Mouse (Mus musculus) CD8-positive naive resting alpha-beta T cell, adult 2 months (primary cell): Measurements from ENCODE around the gene Ctnna2.

Source experiments
- DNase-seq, 2 experiments: peaks; one replicate each; pipeline ENCODE4 v3.0.0; 2022; ENCODE audit warnings: low read depth in 2 of 2, low spot score in 2 of 2

Ctnna2 gene

GRCm38 (mm10) chr6:77827526-77827925 is 152.0 kb downstream of the Ctnna2 start:
- DNase-seq: no peak

GRCm38 (mm10) chr6:77817116-77817515 is 162.4 kb downstream of the Ctnna2 start:
- DNase-seq: no peak

DNA sequence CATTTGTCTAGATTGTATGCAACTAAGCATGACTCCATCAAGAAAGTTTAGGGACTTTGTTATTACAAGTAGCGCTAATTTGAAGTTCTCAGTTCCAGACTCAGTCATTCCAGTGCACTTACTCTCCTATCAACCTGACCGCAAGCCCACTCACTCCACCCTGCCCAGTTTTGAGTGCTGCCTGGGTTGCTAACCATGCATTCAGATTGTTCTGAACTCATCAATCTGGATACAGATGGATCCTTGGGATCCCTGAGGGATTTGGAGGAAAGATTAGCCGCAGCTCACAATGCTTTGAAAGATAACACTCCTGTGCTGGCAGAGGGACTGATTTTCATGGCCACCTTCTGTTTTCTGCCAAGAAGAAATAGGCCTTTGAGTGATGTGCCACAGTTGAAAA is 168.5 kb downstream of the Ctnna2 start:
- DNase-seq: no peak

GRCm38 (mm10) chr6:77802604-77803003 is 176.9 kb downstream of the Ctnna2 start:
- DNase-seq: no peak

DNA sequence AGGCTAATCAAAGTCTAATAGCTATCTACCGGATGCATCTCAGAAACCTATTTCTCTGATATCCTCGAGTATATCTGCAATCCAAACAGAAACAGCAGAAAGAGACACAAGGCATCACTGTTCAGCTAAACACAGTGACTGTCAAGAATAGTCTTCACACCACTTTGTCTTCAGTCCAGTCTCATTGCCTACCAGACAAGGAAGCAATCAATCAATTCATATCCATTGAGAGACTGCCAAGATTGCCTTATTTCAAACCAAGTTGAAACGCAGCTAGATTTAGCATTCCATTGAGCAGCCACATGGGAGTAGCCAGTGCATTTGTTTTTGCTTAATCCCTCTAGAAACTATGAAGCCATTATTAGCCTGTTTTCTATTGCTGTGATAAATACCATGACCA is 196.2 kb downstream of the Ctnna2 start:
- no peak for DNase-seq

DNA sequence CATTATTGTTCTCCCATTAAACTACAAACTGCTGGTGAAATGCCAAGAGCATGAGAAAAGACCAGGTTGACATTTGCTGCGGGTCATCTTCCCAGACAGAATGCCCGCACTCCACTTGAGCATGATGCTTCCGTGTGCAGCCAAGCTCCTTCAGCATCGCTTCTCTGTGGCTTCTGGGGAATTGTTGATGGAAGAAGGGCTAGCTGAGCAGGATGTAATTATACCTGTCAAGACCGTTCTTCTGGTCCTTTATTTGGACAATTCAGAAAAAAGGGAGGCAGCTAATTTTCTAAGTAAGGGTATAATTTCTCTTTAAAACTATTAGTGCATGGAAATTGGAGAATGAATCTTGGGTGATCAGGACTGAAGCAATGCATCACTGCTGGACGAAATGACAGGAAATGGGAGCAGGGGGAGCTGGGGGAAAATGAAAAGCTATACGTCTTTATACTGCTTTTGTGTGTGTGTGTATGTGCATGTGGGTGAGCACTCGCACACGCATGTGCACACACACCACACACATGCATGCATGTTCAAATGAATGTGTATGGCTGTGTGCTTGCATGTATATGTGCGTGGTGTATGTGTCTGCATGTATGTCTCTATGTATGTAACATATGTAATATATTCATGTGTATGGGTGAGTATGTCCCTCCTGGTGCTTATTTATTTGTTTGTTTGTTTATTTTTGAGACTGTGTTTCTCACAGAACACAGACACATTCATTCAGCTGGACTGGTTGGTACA is 211.0 kb downstream of the Ctnna2 start:
- DNase-seq: no peak

DNA sequence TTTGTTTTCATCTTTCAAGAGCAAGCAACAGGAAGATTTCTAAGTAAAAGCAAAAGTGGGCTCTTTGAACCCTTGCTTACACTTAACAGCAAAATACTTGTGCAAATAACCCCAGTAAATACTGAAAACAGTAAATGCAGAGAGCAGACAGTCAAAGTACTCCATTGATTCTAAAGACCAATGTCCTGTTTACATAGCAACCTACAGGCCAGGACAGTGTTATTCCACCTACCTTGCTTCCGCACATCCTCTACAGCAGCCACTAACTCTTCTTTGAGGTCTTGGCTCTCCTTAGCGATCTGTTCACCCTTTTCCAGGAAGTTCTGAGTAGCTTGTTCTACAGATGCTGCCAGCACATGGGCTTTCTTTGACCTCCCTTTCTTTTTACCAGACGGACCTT is 221.3 kb downstream of the Ctnna2 start:
- no peak for DNase-seq

GRCm38 (mm10) chr6:77745426-77745825 is 234.1 kb downstream of the Ctnna2 start:
- DNase-seq: no peak

DNA sequence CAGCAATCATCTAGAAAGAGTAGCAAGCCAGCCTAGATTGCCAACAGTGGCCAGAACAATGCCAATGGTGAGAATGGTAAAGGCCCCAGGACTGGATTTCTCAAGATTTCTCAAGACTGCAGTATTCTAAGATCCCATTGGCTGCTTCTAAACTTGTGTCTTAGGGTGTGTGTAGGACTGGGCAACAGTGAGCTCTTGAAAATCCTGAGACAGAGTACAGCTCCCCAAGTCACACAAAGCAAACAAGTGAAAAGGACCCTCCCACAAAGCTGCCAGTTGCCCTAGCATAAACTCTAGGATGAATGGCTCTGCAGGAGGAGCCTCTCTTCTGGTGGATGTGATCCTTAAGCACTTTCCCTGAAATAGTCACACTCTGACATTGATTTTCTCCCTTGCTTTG is 235.8 kb downstream of the Ctnna2 start:
- no peak for DNase-seq

DNA sequence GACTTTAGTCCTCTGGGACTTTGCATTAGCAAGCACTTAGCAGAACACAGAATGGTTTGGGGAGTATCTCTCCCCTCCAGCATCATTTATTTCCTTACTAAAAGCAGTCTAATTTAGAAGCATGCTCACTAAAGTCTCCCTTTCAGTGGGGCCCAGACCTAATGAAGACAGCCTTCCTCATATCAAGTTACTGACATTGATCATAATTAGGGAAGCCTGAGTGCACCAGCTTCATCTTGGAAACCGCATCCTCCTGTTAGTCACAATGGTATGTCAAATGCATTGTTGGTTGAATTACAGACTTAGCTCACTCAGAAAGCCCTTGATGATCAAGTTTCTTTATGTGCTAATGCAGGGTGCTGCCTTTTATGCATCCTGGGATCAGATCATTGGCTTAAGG is 236.5 kb downstream of the Ctnna2 start:
- no peak for DNase-seq

GRCm38 (mm10) chr6:77738640-77739039 is 240.9 kb downstream of the Ctnna2 start:
- DNase-seq: no peak

DNA sequence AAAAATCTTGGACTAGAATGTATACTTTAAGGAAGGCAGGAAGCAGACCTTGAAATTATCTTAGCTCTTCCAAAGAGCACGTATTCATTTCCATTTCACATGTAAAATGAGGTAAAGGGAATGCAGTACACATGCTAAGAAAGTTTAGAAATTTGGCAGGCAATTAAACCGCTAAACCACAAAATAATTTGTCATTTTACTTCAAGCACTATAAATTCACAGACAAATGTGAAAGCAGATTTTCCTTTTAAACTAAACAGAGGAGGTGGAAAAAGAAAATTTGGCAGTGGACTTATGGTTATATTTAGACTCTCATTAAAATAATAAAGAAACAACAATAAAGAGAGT is 254.6 kb downstream of the Ctnna2 start:
- DNase-seq: no peak

DNA sequence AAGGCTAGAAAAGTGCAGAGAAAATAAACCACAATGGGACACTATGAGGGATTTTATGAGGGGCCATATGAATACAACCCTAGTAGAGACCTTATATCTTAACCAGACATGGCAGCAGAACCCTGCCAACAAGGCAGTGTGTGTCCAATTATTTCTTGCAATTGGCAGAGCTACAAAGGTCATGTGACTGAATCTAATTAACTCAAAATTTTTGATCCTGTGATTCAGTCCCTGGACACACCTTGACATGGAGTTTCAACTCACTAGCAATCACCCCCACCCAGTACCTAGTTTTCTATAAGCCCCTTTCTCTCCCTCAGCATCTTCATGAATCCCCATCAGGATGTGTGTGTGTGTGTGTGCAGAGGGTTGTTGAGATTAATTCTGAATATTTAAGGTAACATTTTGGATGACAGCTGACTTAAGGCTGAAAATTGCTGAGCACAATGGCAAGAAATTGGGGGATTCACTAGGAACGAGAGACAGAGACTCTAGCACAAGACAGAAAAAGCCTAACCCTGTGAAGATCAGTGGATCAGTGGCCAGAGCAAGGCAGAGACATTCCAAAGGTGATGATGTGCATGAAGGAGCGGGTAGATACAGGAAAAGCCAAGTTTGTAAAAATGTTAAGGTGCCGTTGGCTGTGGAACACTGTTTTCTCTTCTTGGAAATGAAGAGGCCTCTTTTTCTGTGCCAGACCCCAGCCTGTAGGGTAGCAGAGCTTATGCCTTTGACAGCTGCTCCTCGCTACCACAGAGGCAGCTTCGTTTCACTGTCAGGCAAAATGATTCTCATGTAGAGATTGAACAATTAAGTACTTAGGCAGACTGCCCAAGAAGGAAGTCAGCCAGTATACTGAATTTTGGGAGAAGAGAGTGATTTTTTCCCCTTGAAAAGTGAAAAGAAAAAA is 255.2 kb downstream of the Ctnna2 start:
- no peak for DNase-seq

GRCm38 (mm10) chr6:77694093-77694492 is 285.4 kb downstream of the Ctnna2 start:
- DNase-seq: no peak

- no peak for DNase-seq
Observed at GRCm38 (mm10) chr6:77687173-77687572, 292.3 kb downstream of the Ctnna2 start.

DNA sequence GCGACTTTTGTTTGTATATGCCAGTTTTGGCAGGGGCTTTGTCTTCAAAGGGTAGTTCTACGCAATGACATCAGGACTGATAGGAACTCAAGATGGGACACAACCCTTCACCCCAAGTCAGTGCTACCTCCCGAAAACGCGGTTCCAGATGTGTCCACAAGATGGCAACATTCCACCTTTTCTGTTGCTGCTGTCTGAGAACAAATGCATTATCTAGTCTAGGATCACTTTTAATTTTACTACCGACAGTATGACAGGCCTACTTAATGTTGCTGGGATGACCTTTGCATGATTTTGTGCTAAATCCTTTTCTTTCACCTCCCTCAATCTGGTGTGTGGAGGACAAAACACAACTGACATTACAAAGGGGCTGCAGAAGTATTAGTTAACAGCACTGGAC is 329.4 kb downstream of the Ctnna2 start:
- no peak for DNase-seq

DNA sequence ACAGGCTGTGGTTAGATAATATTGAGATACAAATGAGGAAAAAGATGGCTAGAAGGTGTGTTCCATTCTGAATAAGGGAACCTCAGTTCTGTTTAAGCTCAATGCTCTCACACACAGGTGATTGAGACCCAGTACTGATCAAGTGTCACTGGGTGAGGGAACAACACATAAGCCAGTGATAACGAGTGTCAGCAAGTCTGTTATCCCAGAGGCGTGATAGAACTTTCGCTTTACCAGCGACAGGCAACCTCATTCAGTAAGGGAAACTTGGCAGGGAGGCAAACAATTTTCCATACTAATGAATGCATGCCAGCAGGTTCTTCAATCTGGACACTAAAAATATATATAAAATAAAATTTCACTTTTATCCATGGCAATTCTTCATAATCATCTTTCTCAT is 334.9 kb downstream of the Ctnna2 start:
- DNase-seq: no peak

- no peak for DNase-seq
Observed at GRCm38 (mm10) chr6:77638784-77639183, 340.7 kb downstream of the Ctnna2 start.

- no peak for DNase-seq
Observed at GRCm38 (mm10) chr6:77633997-77634396, 345.5 kb downstream of the Ctnna2 start.

- DNase-seq: no peak
Observed at GRCm38 (mm10) chr6:77628573-77629192, 350.8 kb downstream of the Ctnna2 start.

- DNase-seq: no peak
Observed at GRCm38 (mm10) chr6:77604642-77605392, 374.7 kb downstream of the Ctnna2 start.
